Mouse (Mus musculus) forebrain, embryonic 10.5 days (tissue): ENCODE measurements around the gene Tnfsf13. TPM values are rescaled to one million over a fixed set of nuclear protein-coding genes. Genes with fewer than 3 reads are reported as not detected.
"Not testable (repeated sequence)": the region's sequence is repeated elsewhere in the genome, so short reads cannot be mapped to it uniquely, and the experiment has no call there.

Experiments
- DNase-seq: peaks from one replicate; pipeline ENCODE4 v3.0.0-alpha.2; 2017; ENCODE audit warnings: low spot score; ENCODE audit errors: extremely low spot score
- H3K27ac ChIP-seq: fragments of 300-500 bp; sonication (generic); 2 replicates; pipeline ENCODE4 v1.5.1; 2016; ENCODE audit warnings: mild to moderate bottlenecking
- H3K27me3 ChIP-seq: fragments of 300-500 bp; sonication (generic); 2 replicates; pipeline ENCODE4 v1.6.1; 2016; ENCODE audit warnings: mild to moderate bottlenecking; ENCODE audit not compliant: poor library complexity, severe bottlenecking
- H3K36me3 ChIP-seq: fragments of 300-500 bp; sonication (generic); replicated peaks from 2 replicates; pipeline ENCODE4 v1.6.1; 2016; ENCODE audit warnings: mild to moderate bottlenecking, moderate library complexity
- H3K4me1 ChIP-seq: fragments of 300-500 bp; sonication (generic); 2 replicates; pipeline ENCODE4 v1.6.1; 2016
- H3K4me3 ChIP-seq: fragments of 300-500 bp; sonication (generic); 2 replicates; pipeline ENCODE4 v1.5.1; 2016; ENCODE audit warnings: mild to moderate bottlenecking, moderate library complexity
- H3K9me3 ChIP-seq: fragments of 300-500 bp; sonication (generic); 2 replicates; pipeline ENCODE4 v1.6.1; 2016; ENCODE audit warnings: mild to moderate bottlenecking, moderate library complexity
- WGBS: fragments of 180-500 bp; shearing (Covaris S2); methylation state at CpG from one replicate; pipeline ENCODE4 v1.1.7; 2016; 5-methylcytosine and 5-hydroxymethylcytosine counted together
- polyA plus RNA-seq: library from polyadenylated mRNA; unstranded; fragments of >200 nt; fragmentation: Nextera tagmentation; extraction: Ambion mirVana; gene quantifications from 2 replicates; pipeline ENCODE4 v1.2.1, GENCODE M21; 2016

The Tnfsf13 gene
- polyA plus RNA-seq: 0.20 TPM in 1 of 2 replicates, not detected in the other

- no peaks in the 10 kb centered on the region for H3K36me3 ChIP-seq
- WGBS: 65% methylated on average over 10 of the region's 10 CpGs
These were observed at the start of gene Tnfsf13 for GRCm38 (mm10) chr11:69685526-69686148. Gene Tnfsf13 (minus strand): TSS chr11:69685784.

GRCm38 (mm10) chr11:69731408-69731807 is 45.8 kb upstream of the Tnfsf13 start:
- not testable (repeated sequence) for H3K27me3 ChIP-seq, H3K27ac ChIP-seq, H3K4me1 ChIP-seq, H3K4me3 ChIP-seq, H3K9me3 ChIP-seq, DNase-seq
- peaks cover 40% of the 10 kb centered on the region for H3K36me3 ChIP-seq
- WGBS: 88% methylated on average over 2 of the region's 3 CpGs

More at GRCm38 (mm10) chr11:69685526-69686148, at the start of gene Tnfsf13:
- 0 out of 2 replicates have a peak, but pooled peaks cover 13% of the 10 kb centered on the region for H3K27me3 ChIP-seq
- no peaks in the 10 kb centered on the region for H3K9me3 ChIP-seq
- peaks cover 49% of the 10 kb centered on the region for H3K4me1 ChIP-seq
- DNase-seq: no peak
- peak within 1 kb of the TSS; percentile 13; the same call in 1 of the 2 replicates for H3K4me3 ChIP-seq
- H3K27ac ChIP-seq: peak within 1 kb of the TSS; percentile 65

- DNase-seq: peak; percentile 53
- Histone ChIP-seq H3K27ac (no peak overlapping the region), H3K9me3 (no peaks in the 10 kb centered on the region), H3K36me3 (peaks cover 17% of the 10 kb centered on the region), H3K4me3 (no peak overlapping the region), H3K4me1 (0 out of 2 replicates have a peak, but pooled peaks cover 4% of the 10 kb centered on the region), H3K27me3 (no peaks in the 10 kb centered on the region)
- 18% methylated on average over 3 of the region's 3 CpGs for WGBS
These were observed 43.5 kb upstream of the Tnfsf13 start for GRCm38 (mm10) chr11:69729063-69729462.

GRCm38 (mm10) chr11:69725951-69726350 is 40.4 kb upstream of the Tnfsf13 start:
- WGBS: 39% methylated on average over 5 of the region's 5 CpGs
- H3K27ac ChIP-seq: no peak overlapping the region
- H3K27me3 ChIP-seq: no peaks in the 10 kb centered on the region
- no peaks in the 10 kb centered on the region for H3K9me3 ChIP-seq
- H3K36me3 ChIP-seq: no peaks in the 10 kb centered on the region
- no peak for DNase-seq
- H3K4me1 ChIP-seq: 0 out of 2 replicates have a peak, but pooled peaks cover 4% of the 10 kb centered on the region
- H3K4me3 ChIP-seq: no peak overlapping the region

- H3K27me3 ChIP-seq: no peaks in the 10 kb centered on the region
- H3K4me1 ChIP-seq: peaks cover 12% of the 10 kb centered on the region
- H3K27ac ChIP-seq: no peak overlapping the region
- H3K36me3 ChIP-seq: no peaks in the 10 kb centered on the region
- H3K9me3 ChIP-seq: no peaks in the 10 kb centered on the region
- H3K4me3 ChIP-seq: no peak overlapping the region
- WGBS: 56% methylated on average over 2 of the region's 2 CpGs
- DNase-seq: no peak
These were observed 37.5 kb upstream of the Tnfsf13 start for GRCm38 (mm10) chr11:69723074-69723473.

GRCm38 (mm10) chr11:69720852-69721251 is 35.3 kb upstream of the Tnfsf13 start:
- peaks cover 18% of the 10 kb centered on the region for H3K4me1 ChIP-seq
- no peaks in the 10 kb centered on the region for H3K9me3 ChIP-seq
- H3K36me3 ChIP-seq: no peaks in the 10 kb centered on the region
- DNase-seq: no peak
- H3K27me3 ChIP-seq: no peaks in the 10 kb centered on the region
- 82% methylated on average over 6 of the region's 6 CpGs for WGBS
- H3K27ac ChIP-seq: no peak overlapping the region
- H3K4me3 ChIP-seq: no peak overlapping the region

- no peak for DNase-seq
- Histone ChIP-seq H3K4me3 (no peak overlapping the region), H3K36me3 (no peaks in the 10 kb centered on the region), H3K27ac (no peak overlapping the region), H3K9me3 (no peaks in the 10 kb centered on the region), H3K4me1 (peaks cover 30% of the 10 kb centered on the region), H3K27me3 (no peaks in the 10 kb centered on the region)
- WGBS: 74% methylated on average over 6 of the region's 6 CpGs
These were observed 33.8 kb upstream of the Tnfsf13 start for GRCm38 (mm10) chr11:69719423-69719822.

- H3K9me3 ChIP-seq: no peaks in the 10 kb centered on the region
- H3K4me1 ChIP-seq: peaks cover 32% of the 10 kb centered on the region
- peak; percentile 39 for DNase-seq
- H3K27me3 ChIP-seq: no peaks in the 10 kb centered on the region
- no peaks in the 10 kb centered on the region for H3K36me3 ChIP-seq
- peak overlapping the region; percentile 22 for H3K4me3 ChIP-seq
- WGBS: 32% methylated on average over 15 of the region's 15 CpGs
- peak overlapping the region; percentile 67 for H3K27ac ChIP-seq
These were observed 33.1 kb upstream of the Tnfsf13 start for GRCm38 (mm10) chr11:69718661-69719060.

- H3K27me3 ChIP-seq: no peaks in the 10 kb centered on the region
- no peak overlapping the region for H3K4me3 ChIP-seq
- 78% methylated on average over 4 of the region's 4 CpGs for WGBS
- peaks cover 32% of the 10 kb centered on the region for H3K4me1 ChIP-seq
- H3K9me3 ChIP-seq: no peaks in the 10 kb centered on the region
- no peaks in the 10 kb centered on the region for H3K36me3 ChIP-seq
- no peak overlapping the region for H3K27ac ChIP-seq
- no peak for DNase-seq
These were observed 31.4 kb upstream of the Tnfsf13 start for GRCm38 (mm10) chr11:69716953-69717352.

GRCm38 (mm10) chr11:69715929-69716328 is 30.3 kb upstream of the Tnfsf13 start:
- peaks cover 32% of the 10 kb centered on the region for H3K4me1 ChIP-seq
- H3K36me3 ChIP-seq: no peaks in the 10 kb centered on the region
- DNase-seq: peak; percentile 38
- no peak overlapping the region for H3K4me3 ChIP-seq
- peak overlapping the region; percentile 35; the same call in 1 of the 2 replicates for H3K27ac ChIP-seq
- H3K27me3 ChIP-seq: no peaks in the 10 kb centered on the region
- H3K9me3 ChIP-seq: no peaks in the 10 kb centered on the region
- 52% methylated on average over 5 of the region's 5 CpGs for whole genome bisulfite sequencing

GRCm38 (mm10) chr11:69715482-69715881 is 29.9 kb upstream of the Tnfsf13 start:
- peak overlapping the region; percentile 35; the same call in 1 of the 2 replicates for H3K27ac ChIP-seq
- H3K4me1 ChIP-seq: peaks cover 32% of the 10 kb centered on the region
- DNase-seq: peak; percentile 31
- H3K9me3 ChIP-seq: no peaks in the 10 kb centered on the region
- H3K36me3 ChIP-seq: no peaks in the 10 kb centered on the region
- H3K4me3 ChIP-seq: no peak overlapping the region
- no peaks in the 10 kb centered on the region for H3K27me3 ChIP-seq
- whole genome bisulfite sequencing: 59% methylated on average over 9 of the region's 9 CpGs

GRCm38 (mm10) chr11:69714636-69715329 is 29.2 kb upstream of the Tnfsf13 start:
- Histone ChIP-seq H3K36me3 (no peaks in the 10 kb centered on the region), H3K4me3 (no peak overlapping the region), H3K27ac (peak overlapping the region; percentile 52; the same call in 1 of the 2 replicates), H3K9me3 (no peaks in the 10 kb centered on the region), H3K27me3 (no peaks in the 10 kb centered on the region), H3K4me1 (peaks cover 34% of the 10 kb centered on the region)
- DNase-seq: peak; percentile 37
- WGBS: 74% methylated on average over 18 of the region's 18 CpGs
